Mouse (Mus musculus) G1E (cell line): ENCODE measurements around the gene Pgc. TPM values are rescaled to one million over a fixed set of nuclear protein-coding genes. Genes with fewer than 3 reads are reported as not detected.

ENCODE experiments used
- ATAC-seq: 2 replicates; pipeline ENCODE4 v1.8.0; 2016; ENCODE audit warnings: mild to moderate bottlenecking; ENCODE audit not compliant: insufficient number of reproducible peaks, poor library complexity, low FRiP score, severe bottlenecking; ENCODE audit errors: extremely low read depth
- DNase-seq: peaks from one replicate; pipeline ENCODE4 v3.0.0; 2012; ENCODE audit warnings: low spot score
- H3K27me3 ChIP-seq: 2 replicates; pipeline ENCODE4 v1.6.1; 2012; ENCODE audit warnings: mild to moderate bottlenecking, low read length, inconsistent platforms; ENCODE audit not compliant: insufficient read depth
- H3K36me3 ChIP-seq: replicated peaks from 2 replicates; pipeline ENCODE3; 2012; ENCODE audit warnings: mild to moderate bottlenecking, inconsistent platforms
- H3K4me1 ChIP-seq: 2 replicates; pipeline ENCODE4 v1.6.1; 2012; ENCODE audit warnings: low read depth, low read length, inconsistent platforms, mixed read lengths; ENCODE audit not compliant: insufficient read depth
- H3K4me3 ChIP-seq: 2 replicates; pipeline ENCODE4 v1.5.1; 2012; ENCODE audit warnings: low read depth, mild to moderate bottlenecking, inconsistent platforms, low read length, moderate library complexity, mixed read lengths
- H3K9me3 ChIP-seq: replicated peaks from 2 replicates; pipeline ENCODE4 v1.6.1; 2012; ENCODE audit warnings: inconsistent platforms
- CTCF ChIP-seq: IDR thresholded peaks from 2 replicates; pipeline ENCODE4 v1.5.1; 2012; ENCODE audit warnings: low read depth, low read length, inconsistent platforms, mixed read lengths
- GATA1 ChIP-seq: IDR thresholded peaks from 2 replicates; pipeline ENCODE4 v1.6.1; 2012; ENCODE audit warnings: borderline replicate concordance, low read length, inconsistent platforms, mixed read lengths
- GATA2 ChIP-seq: IDR thresholded peaks from 2 replicates; pipeline ENCODE4 v1.6.1; 2012; ENCODE audit warnings: low read depth, low read length, inconsistent platforms, borderline replicate concordance
- POLR2AphosphoS5 ChIP-seq: IDR thresholded peaks from 2 replicates; pipeline ENCODE4 v1.6.1; 2012; ENCODE audit warnings: low read depth, low read length, inconsistent platforms; ENCODE audit not compliant: insufficient replicate concordance
- TAL1 ChIP-seq: conservative IDR thresholded peaks from 2 replicates; pipeline ENCODE4 v1.6.1; 2012; ENCODE audit warnings: low read depth, low read length, inconsistent platforms, mixed read lengths
- polyA plus RNA-seq: library from polyadenylated mRNA; stranded (reverse); fragments of >175 nt; gene quantifications from 2 replicates; pipeline ENCODE4 v1.2.3, GENCODE M21; 2012
- total RNA-seq, 2 experiments: library from RNA; stranded (forward) in 1 of 2; stranded (reverse) in 1 of 2; fragments of 200-1000 nt in 1 of 2; fragments of >200 nt in 1 of 2; fragmentation: Nextera tagmentation in 1 of 2; gene quantifications; 2 replicates each; pipeline ENCODE4 v1.2.3; 2014 to 2017

Pgc gene
- total and polyA plus RNA-seq, 3 experiments = not detected

DNA sequence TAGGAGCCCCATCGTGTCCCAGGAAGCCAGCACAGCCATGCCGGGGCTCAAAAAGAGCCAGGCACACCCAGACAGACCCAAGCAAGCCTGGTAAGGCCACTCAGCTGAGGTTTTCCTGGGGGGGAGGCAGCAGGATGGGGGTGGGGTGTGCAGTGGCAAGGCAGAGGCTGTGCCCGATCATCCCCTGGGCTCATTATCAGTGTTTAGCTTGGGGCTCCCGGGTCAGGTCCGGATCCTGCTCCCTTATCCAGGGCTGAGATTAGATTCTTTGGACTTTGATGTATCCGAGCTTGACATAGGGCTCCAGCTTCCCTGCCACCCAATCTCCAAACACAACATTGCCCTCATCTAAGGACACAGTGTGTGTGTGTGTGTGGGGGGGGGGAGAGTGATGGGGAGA is 14.8 kb upstream of the Pgc start:
- TF ChIP-seq CTCF (no peak), POLR2AphosphoS5 (no peak), TAL1 (no peak), GATA2 (no peak), GATA1 (no peak)
- H3K27me3 ChIP-seq = peaks cover 61% of the 10 kb centered on the region

DNA sequence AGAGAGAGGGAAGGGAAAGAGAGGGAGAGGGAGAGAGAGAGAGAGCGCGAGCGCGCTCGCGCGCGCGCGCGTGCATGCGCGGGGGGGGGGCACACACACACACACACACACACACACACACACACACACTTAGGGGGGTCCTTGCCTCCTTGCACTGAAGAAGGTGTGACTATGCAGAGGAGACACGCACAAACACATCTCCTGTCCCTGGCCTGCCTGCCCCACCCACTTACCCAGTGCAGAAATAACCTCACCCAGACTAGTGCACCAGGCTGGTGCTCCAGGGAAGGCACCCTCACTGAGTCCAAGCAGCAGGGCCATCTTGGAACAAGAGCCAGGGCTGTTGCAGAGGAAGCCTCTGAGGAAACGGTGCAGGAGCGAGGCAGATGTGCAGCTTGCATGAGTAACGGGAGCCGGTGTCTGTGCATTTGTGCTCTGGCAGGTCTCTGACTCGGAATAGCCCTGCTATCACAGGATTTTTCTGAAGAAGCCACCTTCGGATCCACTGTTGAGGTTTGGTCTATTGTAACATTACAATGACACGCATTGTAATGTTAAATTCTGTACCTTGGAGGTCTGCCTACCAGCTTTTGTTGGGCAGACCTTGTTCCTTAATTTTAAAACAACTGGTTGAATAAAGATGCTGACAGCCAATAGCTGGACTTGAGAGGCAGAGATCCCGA is 13.6 kb upstream of the Pgc start:
- TF ChIP-seq TAL1 = no peak
- no peak for TF ChIP-seq GATA2
- TF ChIP-seq GATA1 = no peak
- no peak for TF ChIP-seq POLR2AphosphoS5
- no peak for TF ChIP-seq CTCF
- H3K27me3 ChIP-seq = peaks cover 52% of the 10 kb centered on the region
- no peak for DNase-seq
- H3K9me3 ChIP-seq = no peaks in the 10 kb centered on the region
- no peak for ATAC-seq
- H3K36me3 ChIP-seq = no peaks in the 10 kb centered on the region
- H3K4me1 ChIP-seq = peaks cover 8% of the 10 kb centered on the region
- H3K4me3 ChIP-seq = no peak overlapping the region

More for the DNA sequence above, 14.8 kb upstream of the Pgc start:
- H3K36me3 ChIP-seq = no peaks in the 10 kb centered on the region
- H3K4me3 ChIP-seq = no peak overlapping the region
- no peaks in the 10 kb centered on the region for H3K9me3 ChIP-seq
- ATAC-seq (no peak), DNase-seq (no peak)
- peaks cover 8% of the 10 kb centered on the region for H3K4me1 ChIP-seq

DNA sequence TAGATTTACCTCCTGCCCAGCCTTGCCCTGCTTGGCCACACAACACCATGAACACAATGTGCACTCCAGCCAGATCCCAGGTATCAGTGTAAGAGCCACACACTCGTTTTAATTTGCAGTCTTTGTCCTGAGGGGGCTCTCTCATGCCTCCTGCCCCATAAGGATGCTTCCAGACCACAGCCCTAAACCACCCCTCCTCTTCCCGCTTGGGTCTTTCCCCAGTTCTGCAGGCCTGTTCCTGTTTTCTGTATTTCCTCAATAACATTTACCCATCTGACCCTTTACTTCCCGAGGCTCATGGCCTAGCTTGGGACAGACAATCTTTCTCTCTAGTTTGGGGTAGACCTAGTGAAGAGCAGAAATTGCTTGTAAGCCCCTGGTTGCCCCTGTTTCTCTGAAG is 11.6 kb upstream of the Pgc start:
- no peaks in the 10 kb centered on the region for H3K9me3 ChIP-seq
- H3K4me3 ChIP-seq = no peak overlapping the region
- ATAC-seq = no peak
- DNase-seq = no peak
- H3K36me3 ChIP-seq = no peaks in the 10 kb centered on the region
- no peak for TF ChIP-seq GATA2
- no peak for TF ChIP-seq TAL1
- no peak for TF ChIP-seq POLR2AphosphoS5
- peaks cover 6% of the 10 kb centered on the region for H3K4me1 ChIP-seq
- H3K27me3 ChIP-seq = peaks cover 48% of the 10 kb centered on the region

DNA sequence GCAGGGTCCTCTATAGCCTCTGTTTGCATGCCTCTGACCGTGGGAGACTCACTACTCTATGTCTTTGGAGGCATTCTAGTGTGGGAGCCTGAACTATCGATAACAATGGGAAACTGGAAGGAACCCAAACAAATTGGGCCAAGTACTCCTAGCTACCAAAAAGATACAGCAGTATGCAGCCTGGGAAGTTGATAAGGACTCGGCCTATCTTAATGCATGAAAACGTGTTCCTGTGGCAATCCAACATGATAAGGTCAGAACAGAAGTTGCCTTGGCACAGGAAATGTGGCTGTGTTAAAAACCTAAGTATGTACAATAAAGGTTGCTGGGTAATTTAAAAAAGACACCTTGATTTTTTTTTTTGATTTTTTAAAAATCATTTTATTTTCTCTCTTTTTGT is 5.5 kb upstream of the Pgc start:
- Histone ChIP-seq H3K4me3 (no peak overlapping the region), H3K4me1 (no peaks in the 10 kb centered on the region), H3K36me3 (no peaks in the 10 kb centered on the region), H3K27me3 (peaks cover 38% of the 10 kb centered on the region), H3K9me3 (no peaks in the 10 kb centered on the region)
- TF ChIP-seq POLR2AphosphoS5 (no peak), TAL1 (no peak), GATA2 (no peak), CTCF (no peak), GATA1 (no peak)
- DNase-seq = no peak
- ATAC-seq = no peak

DNA sequence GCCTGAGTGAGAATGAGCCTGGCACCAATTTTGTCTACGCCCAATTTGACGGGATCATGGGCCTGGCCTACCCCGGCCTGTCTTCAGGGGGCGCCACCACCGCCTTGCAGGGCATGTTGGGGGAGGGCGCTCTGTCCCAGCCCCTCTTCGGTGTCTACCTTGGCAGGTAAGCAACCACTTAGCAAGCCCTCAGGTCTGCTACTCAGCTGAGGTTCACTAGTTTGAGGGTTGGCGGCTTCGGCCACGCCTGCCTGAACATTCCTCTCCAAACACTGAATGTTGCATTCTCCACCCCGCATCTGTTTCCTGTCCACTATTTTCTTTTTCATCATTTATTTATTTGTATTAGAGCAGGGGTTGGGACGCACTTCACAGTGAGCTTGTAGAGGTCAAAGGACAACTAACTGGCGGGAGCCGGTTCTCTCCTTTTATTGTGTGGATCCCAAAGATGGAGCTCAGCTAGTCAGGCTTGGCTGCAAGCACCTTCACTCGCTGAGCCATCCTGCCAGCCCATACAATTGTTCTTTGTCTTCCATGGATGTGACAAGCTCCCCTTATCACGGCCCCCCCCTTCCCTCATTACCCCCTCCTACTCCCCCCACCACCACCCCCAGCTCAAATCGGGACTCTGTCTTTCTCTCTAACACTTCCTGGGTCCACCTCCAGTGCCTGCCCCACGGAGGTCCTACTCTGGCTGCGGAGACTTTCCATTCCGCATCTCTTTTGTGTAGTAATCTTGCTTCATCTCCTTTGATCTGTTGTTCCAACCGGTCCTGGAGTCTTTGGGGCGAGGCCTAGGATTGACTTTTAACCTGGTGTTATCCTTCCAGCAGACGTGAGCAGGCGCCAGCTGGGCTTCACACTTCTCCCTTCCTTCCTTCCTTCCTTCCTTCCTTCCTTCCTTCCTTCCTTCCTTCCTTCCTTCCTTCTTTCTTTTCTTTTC is 4.3 kb downstream of the Pgc start:
- ATAC-seq = no peak
- H3K36me3 ChIP-seq = no peaks in the 10 kb centered on the region
- no peak for DNase-seq
- peaks cover 12% of the 10 kb centered on the region; the same call in 1 of the 2 replicates for H3K4me1 ChIP-seq
- no peak for TF ChIP-seq GATA1
- no peak for TF ChIP-seq TAL1
- no peak for TF ChIP-seq GATA2
- TF ChIP-seq POLR2AphosphoS5 = no peak
- no peak for TF ChIP-seq CTCF
- peaks cover 65% of the 10 kb centered on the region for H3K27me3 ChIP-seq
- no peak overlapping the region for H3K4me3 ChIP-seq
- no peaks in the 10 kb centered on the region for H3K9me3 ChIP-seq

DNA sequence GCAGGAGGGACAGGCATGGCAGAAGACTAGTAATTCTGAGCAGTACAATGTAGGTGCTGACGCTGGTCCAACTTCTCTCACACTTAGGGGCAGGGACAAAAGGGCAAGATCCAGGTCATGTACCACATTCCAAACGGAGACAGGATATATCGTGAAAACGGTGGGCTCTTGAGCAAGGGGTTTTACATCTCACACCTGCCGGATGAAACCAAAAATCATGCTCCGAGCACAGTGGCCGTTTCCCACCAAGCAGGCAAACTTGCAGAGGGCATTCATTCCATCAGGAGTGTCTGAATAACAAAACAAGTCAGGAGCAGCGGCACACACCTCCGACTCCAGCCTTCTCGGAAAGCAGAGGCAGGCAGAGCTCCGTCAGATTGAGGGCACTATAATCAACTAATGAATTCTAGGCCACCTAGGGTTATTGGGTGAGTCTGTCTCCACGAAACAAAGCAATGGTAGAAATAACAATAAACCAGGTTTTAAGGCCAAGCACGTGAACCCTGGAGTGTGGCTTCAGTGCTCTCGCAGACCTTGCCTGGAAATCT is 9.0 kb downstream of the Pgc start:
- ATAC-seq (no peak), DNase-seq (no peak)
- Histone ChIP-seq H3K4me1 (peaks cover 40% of the 10 kb centered on the region), H3K9me3 (no peaks in the 10 kb centered on the region), H3K4me3 (no peak overlapping the region), H3K27me3 (peaks cover 29% of the 10 kb centered on the region), H3K36me3 (peaks cover 2% of the 10 kb centered on the region)
- TF ChIP-seq POLR2AphosphoS5 (no peak), TAL1 (no peak), GATA1 (no peak), GATA2 (no peak), CTCF (no peak)
